Comparison of ENCODE assay signal across 7 mouse cellular contexts in the genomic region with DNA sequence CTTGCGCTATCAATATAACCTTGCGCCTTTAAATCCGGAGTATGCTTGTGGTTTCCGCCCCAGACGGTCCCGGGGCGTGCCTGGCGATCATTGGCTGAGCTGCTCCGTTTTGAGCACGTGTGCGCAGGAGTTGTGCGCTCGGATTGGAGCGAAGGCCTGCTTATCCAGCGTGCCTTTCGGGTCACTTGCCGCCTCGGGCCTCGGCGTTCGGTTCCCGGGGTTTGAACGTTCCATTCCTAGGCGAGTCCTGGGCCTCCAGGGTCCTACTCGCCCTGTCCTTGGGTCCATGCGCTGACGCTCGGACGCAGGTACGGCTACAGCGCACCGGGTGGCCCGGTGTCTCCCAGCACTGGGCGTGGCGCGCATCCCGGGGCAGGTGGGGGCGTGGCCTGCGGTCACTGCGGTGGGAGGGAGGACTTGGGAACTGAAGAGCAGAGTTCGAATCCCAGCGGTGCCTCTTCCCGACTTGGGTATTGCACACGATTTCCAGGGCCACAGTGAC. TPM values are rescaled to one million over a fixed set of nuclear protein-coding genes. Genes with fewer than 3 reads are reported as not detected.
DNase-seq lines count a peak whose midpoint lies in the region; ATAC-seq lines count a peak whose summit lies in the region.

A gene (plus strand): TSS at position 139 of the 502 bp plus-strand sequence.

- H3K27me3 ChIP-seq in embryonic facial prominence, embryonic 11.5 days (ENCODE audit: control insufficient read depth, insufficient read depth, low read length) = no peaks in the 10 kb centered on the region
- H3K27me3 ChIP-seq in limb, embryonic 10.5 days (ENCODE audit: low read depth, poor library complexity, severe bottlenecking) = no peaks in the 10 kb centered on the region
- no peaks in the 10 kb centered on the region for H3K27me3 ChIP-seq in midbrain, embryonic 13.5 days

- peak within 1 kb of the TSS; percentile 86 for H3K4me3 ChIP-seq in embryonic facial prominence, embryonic 11.5 days (ENCODE audit: low read depth, low read length)
- peak within 1 kb of the TSS; percentile 80 for H3K4me3 ChIP-seq in limb, embryonic 10.5 days
- H3K4me3 ChIP-seq in midbrain, embryonic 13.5 days (replicated peaks) = peak within 1 kb of the TSS; percentile 85

- H3K36me3 ChIP-seq in embryonic facial prominence, embryonic 11.5 days (replicated peaks; ENCODE audit: control insufficient read depth, insufficient read depth, low read depth, low read length) = peaks cover 2% of the 10 kb centered on the region
- peaks cover 49% of the 10 kb centered on the region for H3K36me3 ChIP-seq in limb, embryonic 10.5 days
- peaks cover 50% of the 10 kb centered on the region for H3K36me3 ChIP-seq in midbrain, embryonic 13.5 days

- ATAC-seq in embryonic facial prominence, embryonic 11.5 days (replicated peaks; ENCODE audit: insufficient number of reproducible peaks, low FRiP score, low TSS enrichment, low read depth) = peak; percentile 91
- peak; percentile 83 for ATAC-seq in granulocyte monocyte progenitor cell, adult 5-6 weeks (replicated peaks; ENCODE audit: poor library complexity, severe bottlenecking)
- peak; percentile 94 for ATAC-seq in midbrain, embryonic 13.5 days

- WGBS in embryonic facial prominence, embryonic 11.5 days = under 1% methylated on average over 44 of the region's 44 CpGs
- WGBS in limb, embryonic 10.5 days = under 1% methylated on average over 44 of the region's 44 CpGs
- under 1% methylated on average over 44 of the region's 44 CpGs for WGBS in midbrain, embryonic 13.5 days

- H3K27ac ChIP-seq in embryonic facial prominence, embryonic 11.5 days (replicated peaks; ENCODE audit: low read depth, low read length) = peak within 1 kb of the TSS; percentile 76
- peak within 1 kb of the TSS; percentile 89 for H3K27ac ChIP-seq in limb, embryonic 10.5 days
- H3K27ac ChIP-seq in midbrain, embryonic 13.5 days = peak within 1 kb of the TSS; percentile 86

- H3K9me3 ChIP-seq in embryonic facial prominence, embryonic 11.5 days (replicated peaks; ENCODE audit: control insufficient read depth, low read length) = no peaks in the 10 kb centered on the region
- no peaks in the 10 kb centered on the region for H3K9me3 ChIP-seq in limb, embryonic 10.5 days (replicated peaks)
- H3K9me3 ChIP-seq in midbrain, embryonic 13.5 days = no peaks in the 10 kb centered on the region

- peaks cover 3% of the 10 kb centered on the region; the same call in 1 of the 2 replicates for H3K4me1 ChIP-seq in embryonic facial prominence, embryonic 11.5 days (ENCODE audit: control insufficient read depth, insufficient read depth, low read length)
- peaks cover 34% of the 10 kb centered on the region for H3K4me1 ChIP-seq in limb, embryonic 10.5 days
- H3K4me1 ChIP-seq in midbrain, embryonic 13.5 days (replicated peaks) = peaks cover 32% of the 10 kb centered on the region

- H3K9ac ChIP-seq in embryonic facial prominence, embryonic 11.5 days (replicated peaks; ENCODE audit: low read length) = peak within 1 kb of the TSS; percentile 91
- H3K9ac ChIP-seq in midbrain, embryonic 13.5 days (replicated peaks) = peak within 1 kb of the TSS; percentile 85

- peak; percentile 97 for DNase-seq in adrenal gland, postnatal 14 days
- DNase-seq in embryonic facial prominence, embryonic 11.5 days (ENCODE audit: low spot score) = peak; percentile 96
- DNase-seq in kidney, adult 11 months = peak; percentile 96
- peak; percentile 90 for DNase-seq in limb, embryonic 10.5 days (ENCODE audit: low spot score)
- DNase-seq in spleen, adult 12 weeks (ENCODE audit: low spot score) = peak; percentile 85

- peak within 1 kb of the TSS; percentile 78 for H3K4me2 ChIP-seq in embryonic facial prominence, embryonic 11.5 days (ENCODE audit: low read depth, low read length)
- H3K4me2 ChIP-seq in midbrain, embryonic 13.5 days (replicated peaks) = peak within 1 kb of the TSS; percentile 64

RNA-seq across cellular contexts. Expression of the gene that starts here (rescaled TPM):
- total RNA-seq in adrenal gland, postnatal 14 days (2021) = 30.8 and 36.0 TPM in 2 replicates
- 11.6 and 14.1 TPM in 2 replicates for polyA plus RNA-seq in embryonic facial prominence, embryonic 11.5 days (2014; fragmentation: Nextera tagmentation; extraction: Ambion mirVana)
- 4.1 and 6.4 TPM in 2 replicates for total RNA-seq in granulocyte monocyte progenitor cell, adult 5-6 weeks (2014; fragmentation: Nextera tagmentation)
- total RNA-seq in granulocyte monocyte progenitor cell, adult 5-6 weeks (2017) = 4.4 and 4.7 TPM in 2 replicates
- polyA plus RNA-seq in limb, embryonic 10.5 days (2016; fragmentation: Nextera tagmentation; extraction: Ambion mirVana) = 15.2 and 18.2 TPM in 2 replicates
- polyA plus RNA-seq in midbrain, embryonic 13.5 days (2015; fragmentation: Nextera tagmentation; extraction: Ambion mirVana) = 18.4 and 18.6 TPM in 2 replicates

Comparison
In these comparisons a context has a peak if more than half of its experiments do, and no peak if none do; other contexts are left out.
1. Peak in every context shown above with its lines: DNase-seq, ATAC-seq, H3K4me3 ChIP-seq and H3K27ac ChIP-seq.